Mouse (Mus musculus): ENCODE measurements around the gene Mpp5. TPM values are rescaled to one million over a fixed set of nuclear protein-coding genes. Genes with fewer than 3 reads are reported as not detected.

The Mpp5 gene
- polyA plus RNA-seq, 1 experiment, result 6.4 TPM

DNA sequence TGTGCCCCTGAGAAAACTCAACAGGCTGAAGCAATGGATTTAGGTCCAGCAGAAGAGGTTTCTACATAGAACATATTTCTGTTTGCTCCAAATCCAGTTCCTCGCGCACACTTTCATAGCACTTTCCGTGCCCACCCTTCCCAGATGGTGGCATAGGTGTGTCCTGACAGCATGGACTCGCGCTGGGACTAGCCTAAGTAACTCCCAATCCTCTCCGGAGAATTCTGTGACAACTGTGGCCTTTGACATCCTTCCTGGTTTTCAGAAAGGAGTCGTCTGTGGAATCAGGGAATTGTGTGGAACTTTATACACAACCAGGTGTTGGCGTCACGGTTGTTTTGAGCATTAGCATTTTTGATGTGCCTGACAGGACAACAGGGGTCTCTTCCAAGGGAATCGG is 594 bp upstream of the Mpp5 start:
- WGBS, result under 1% methylated on average over 10 of the region's 10 CpGs
- TF ChIP-seq CTCF (conservative IDR thresholded peaks at IDR 0.05; ENCODE audit: insufficient read depth, insufficient read length, low read depth, low read length) (no peak), POLR2A (IDR thresholded peaks at IDR 0.05; ENCODE audit: low read depth, low read length) (no peak)
- no peak for DNase-seq
- peaks cover 6% of the 10 kb centered on the region; the same call in 1 of the 2 replicates for H3K4me1 ChIP-seq (ENCODE audit: control insufficient read depth, insufficient read depth, low read length)
- H3K4me3 ChIP-seq (ENCODE audit: insufficient read depth, low read depth, low read length), result peak overlapping the region; percentile 77
- H3K27ac ChIP-seq (ENCODE audit: insufficient read depth, low read depth, low read length), result peak overlapping the region; percentile 89
- no peaks in the 10 kb centered on the region for H3K27me3 ChIP-seq (replicated peaks; ENCODE audit: control insufficient read depth, insufficient read depth, low read length)
- H3K36me3 ChIP-seq (ENCODE audit: control insufficient read depth, insufficient read depth, low read length), result no peaks in the 10 kb centered on the region

- Histone ChIP-seq H3K36me3 (ENCODE audit: control insufficient read depth, insufficient read depth, low read length) (no peaks in the 10 kb centered on the region), H3K27me3 (replicated peaks; ENCODE audit: control insufficient read depth, insufficient read depth, low read length) (no peaks in the 10 kb centered on the region), H3K4me3 (ENCODE audit: insufficient read depth, low read depth, low read length) (peak overlapping the region; percentile 97), H3K27ac (ENCODE audit: insufficient read depth, low read depth, low read length) (peak overlapping the region; percentile 92), H3K4me1 (ENCODE audit: control insufficient read depth, insufficient read depth, low read length) (peaks cover 6% of the 10 kb centered on the region; the same call in 1 of the 2 replicates)
- under 1% methylated on average over 25 of the region's 25 CpGs for WGBS
- TF ChIP-seq CTCF (conservative IDR thresholded peaks at IDR 0.05; ENCODE audit: insufficient read depth, insufficient read length, low read depth, low read length), result no peak
- peak; percentile 83 for DNase-seq
Measured at GRCm38 (mm10) chr12:78749378-78749801, 683 bp downstream of the Mpp5 start.

DNA sequence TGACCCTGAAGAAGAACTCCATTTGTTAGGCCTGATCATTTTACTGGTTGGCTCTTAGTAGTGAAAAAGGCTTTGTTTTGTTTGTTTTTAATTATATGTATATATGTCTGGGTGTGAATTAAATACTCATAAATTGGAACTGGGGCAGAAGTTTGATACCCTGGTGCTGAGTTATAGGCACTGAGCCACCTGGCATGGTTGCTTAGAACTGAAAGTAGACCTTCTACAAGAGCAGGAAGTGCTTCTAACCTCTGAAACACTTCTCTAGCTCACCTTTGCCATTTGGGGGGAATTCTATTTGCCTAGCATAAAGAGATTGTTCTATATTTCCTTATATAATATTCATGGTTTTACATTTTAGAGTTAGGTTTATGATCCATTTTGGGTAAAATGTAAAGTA is 13.3 kb downstream of the Mpp5 start:
- Histone ChIP-seq H3K27me3 (replicated peaks; ENCODE audit: control insufficient read depth, insufficient read depth, low read length) (no peaks in the 10 kb centered on the region), H3K4me1 (ENCODE audit: control insufficient read depth, insufficient read depth, low read length) (no peaks in the 10 kb centered on the region), H3K27ac (ENCODE audit: insufficient read depth, low read depth, low read length) (no peak overlapping the region), H3K4me3 (ENCODE audit: insufficient read depth, low read depth, low read length) (no peak overlapping the region), H3K36me3 (ENCODE audit: control insufficient read depth, insufficient read depth, low read length) (no peaks in the 10 kb centered on the region)
- no peak for TF ChIP-seq CTCF (conservative IDR thresholded peaks at IDR 0.05; ENCODE audit: insufficient read depth, insufficient read length, low read depth, low read length)
- no peak for TF ChIP-seq POLR2A (IDR thresholded peaks at IDR 0.05; ENCODE audit: low read depth, low read length)
- no peak for DNase-seq

- Histone ChIP-seq H3K27me3 (replicated peaks; ENCODE audit: control insufficient read depth, insufficient read depth, low read length) (no peaks in the 10 kb centered on the region), H3K27ac (ENCODE audit: insufficient read depth, low read depth, low read length) (no peak overlapping the region), H3K4me1 (ENCODE audit: control insufficient read depth, insufficient read depth, low read length) (no peaks in the 10 kb centered on the region; the same call in 1 of the 2 replicates), H3K36me3 (ENCODE audit: control insufficient read depth, insufficient read depth, low read length) (no peaks in the 10 kb centered on the region), H3K4me3 (ENCODE audit: insufficient read depth, low read depth, low read length) (no peak overlapping the region)
- peak; percentile 17 for DNase-seq
- no peak for TF ChIP-seq POLR2A (IDR thresholded peaks at IDR 0.05; ENCODE audit: low read depth, low read length)
- no peak for TF ChIP-seq CTCF (conservative IDR thresholded peaks at IDR 0.05; ENCODE audit: insufficient read depth, insufficient read length, low read depth, low read length)
- 49% methylated on average over 6 of the region's 6 CpGs for WGBS
Measured at GRCm38 (mm10) chr12:78769031-78769713, 20.5 kb downstream of the Mpp5 start.

- peaks cover 3% of the 10 kb centered on the region; the same call in 1 of the 2 replicates for H3K4me1 ChIP-seq (ENCODE audit: control insufficient read depth, insufficient read depth, low read length)
- no peaks in the 10 kb centered on the region for H3K36me3 ChIP-seq (ENCODE audit: control insufficient read depth, insufficient read depth, low read length)
- no peak overlapping the region for H3K4me3 ChIP-seq (ENCODE audit: insufficient read depth, low read depth, low read length)
- TF ChIP-seq POLR2A (IDR thresholded peaks at IDR 0.05; ENCODE audit: low read depth, low read length), result no peak
- no peak for TF ChIP-seq CTCF (conservative IDR thresholded peaks at IDR 0.05; ENCODE audit: insufficient read depth, insufficient read length, low read depth, low read length)
- WGBS, result 47% methylated on average over 2 of the region's 2 CpGs
- no peak for DNase-seq
- H3K27me3 ChIP-seq (replicated peaks; ENCODE audit: control insufficient read depth, insufficient read depth, low read length), result no peaks in the 10 kb centered on the region
- H3K27ac ChIP-seq (ENCODE audit: insufficient read depth, low read depth, low read length), result no peak overlapping the region
Measured at GRCm38 (mm10) chr12:78773211-78773610, 24.5 kb downstream of the Mpp5 start.

DNA sequence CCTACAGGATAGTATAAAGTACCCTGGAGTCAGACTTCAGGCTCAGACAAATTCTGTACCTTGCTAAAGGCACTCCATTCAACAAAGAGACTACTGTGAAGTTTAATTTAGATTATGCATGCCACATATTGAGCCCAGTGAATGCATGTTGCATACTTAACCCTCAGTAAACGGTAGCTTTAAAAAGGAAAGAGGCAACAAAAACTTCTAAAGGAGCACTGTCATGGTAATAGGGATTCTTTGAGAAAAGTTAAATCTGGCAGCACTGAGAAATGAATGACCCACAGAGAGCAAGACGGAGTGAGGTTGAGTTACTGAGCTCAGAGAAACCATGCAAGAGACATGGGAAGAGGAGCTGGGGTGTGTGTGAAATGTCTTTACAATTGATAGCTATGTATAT is 29.2 kb downstream of the Mpp5 start:
- Histone ChIP-seq H3K27ac (ENCODE audit: insufficient read depth, low read depth, low read length) (no peak overlapping the region), H3K4me1 (ENCODE audit: control insufficient read depth, insufficient read depth, low read length) (peaks cover 3% of the 10 kb centered on the region; the same call in 1 of the 2 replicates), H3K27me3 (replicated peaks; ENCODE audit: control insufficient read depth, insufficient read depth, low read length) (no peaks in the 10 kb centered on the region), H3K36me3 (ENCODE audit: control insufficient read depth, insufficient read depth, low read length) (no peaks in the 10 kb centered on the region), H3K4me3 (ENCODE audit: insufficient read depth, low read depth, low read length) (no peak overlapping the region)
- TF ChIP-seq CTCF (conservative IDR thresholded peaks at IDR 0.05; ENCODE audit: insufficient read depth, insufficient read length, low read depth, low read length), result no peak
- no peak for TF ChIP-seq POLR2A (IDR thresholded peaks at IDR 0.05; ENCODE audit: low read depth, low read length)
- no peak for DNase-seq
- 33% methylated on average over 2 of the region's 2 CpGs for WGBS

- H3K36me3 ChIP-seq (ENCODE audit: control insufficient read depth, insufficient read depth, low read length), result no peaks in the 10 kb centered on the region
- WGBS, result 61% methylated on average over 4 of the region's 4 CpGs
- no peak for DNase-seq
- TF ChIP-seq CTCF (conservative IDR thresholded peaks at IDR 0.05; ENCODE audit: insufficient read depth, insufficient read length, low read depth, low read length) (no peak), POLR2A (IDR thresholded peaks at IDR 0.05; ENCODE audit: low read depth, low read length) (no peak)
- H3K4me3 ChIP-seq (ENCODE audit: insufficient read depth, low read depth, low read length), result no peak overlapping the region
- H3K4me1 ChIP-seq (ENCODE audit: control insufficient read depth, insufficient read depth, low read length), result 0 out of 2 replicates have a peak, but pooled peaks cover 3% of the 10 kb centered on the region
- no peaks in the 10 kb centered on the region for H3K27me3 ChIP-seq (replicated peaks; ENCODE audit: control insufficient read depth, insufficient read depth, low read length)
- H3K27ac ChIP-seq (ENCODE audit: insufficient read depth, low read depth, low read length), result no peak overlapping the region
Measured at GRCm38 (mm10) chr12:78778423-78779067, 29.8 kb downstream of the Mpp5 start.
